Mouse (Mus musculus) layer of hippocampus, postnatal 36 days (tissue): ENCODE results near the gene Gm11361. TPM values are rescaled to one million over a fixed set of nuclear protein-coding genes. Genes with fewer than 3 reads are reported as not detected.

Experiments
- DNase-seq, 2 experiments: peaks; one replicate each; pipeline ENCODE4 v3.0.0; 2022
- total RNA-seq, 2 experiments: library from RNA; stranded (reverse); gene quantifications; 2 replicates each; pipeline ENCODE4 v1.2.3; 2021

Gene Gm11361
- 10 to 100 TPM; 47.0 to 64.1 TPM for total RNA-seq

- DNase-seq: no peak
Observed at GRCm38 (mm10) chr13:28257228-28257627, at the start of gene Gm11361. Gene Gm11361 (plus strand): TSS chr13:28257528.

- no peak for DNase-seq
Observed at GRCm38 (mm10) chr13:28264399-28264798, 7.1 kb downstream of the Gm11361 start.

- DNase-seq: no peak
Observed at GRCm38 (mm10) chr13:28287368-28287767, 30.0 kb downstream of the Gm11361 start.

GRCm38 (mm10) chr13:28294272-28294671, 36.9 kb downstream of the Gm11361 start:
- DNase-seq: no peak

GRCm38 (mm10) chr13:28294757-28295361, 37.5 kb downstream of the Gm11361 start:
- no peak for DNase-seq

GRCm38 (mm10) chr13:28295492-28295891, 38.2 kb downstream of the Gm11361 start:
- DNase-seq: no peak

GRCm38 (mm10) chr13:28297098-28297497, 39.8 kb downstream of the Gm11361 start:
- DNase-seq: no peak

GRCm38 (mm10) chr13:28297577-28297976, 40.2 kb downstream of the Gm11361 start:
- no peak for DNase-seq

Other genes starting within 250 kb of the Gm11361 start
- not detected for gene Prl4a1, start 241.3 kb upstream of the Gm11361 start, total RNA-seq
- not detected for gene Prl5a1, start 115.0 kb upstream of the Gm11361 start, total RNA-seq